Mouse (Mus musculus) cerebellum, adult 8-10 months (tissue): ENCODE measurements at regions not wholly inside any gene's neighbourhood (a gene's known extent, or its start where the extent isn't known, plus 50 kb on each side); places are given as distances from the start of the nearest gene placed in this dataset.

ENCODE experiments used
- DNase-seq: peaks from one replicate; pipeline ENCODE4 v3.0.0; 2022

- no peak for DNase-seq
Observed at GRCm38 (mm10) chr9:101348771-101349170, 97.2 kb upstream of the Ppp2r3a start.

- DNase-seq = no peak
Observed at GRCm38 (mm10) chr9:101342887-101343286, 91.3 kb upstream of the Ppp2r3a start.

GRCm38 (mm10) chr9:101340796-101341465 is 89.3 kb upstream of the Ppp2r3a start:
- no peak for DNase-seq

- no peak for DNase-seq
Observed at GRCm38 (mm10) chr9:101329032-101329824, 77.6 kb upstream of the Ppp2r3a start.

- no peak for DNase-seq
Observed at GRCm38 (mm10) chr9:101326961-101327360, 75.4 kb upstream of the Ppp2r3a start.

GRCm38 (mm10) chr9:101314036-101314435 is 62.4 kb upstream of the Ppp2r3a start:
- DNase-seq = peak; percentile 52

GRCm38 (mm10) chr9:101306408-101306935 is 54.9 kb upstream of the Ppp2r3a start:
- no peak for DNase-seq

DNA sequence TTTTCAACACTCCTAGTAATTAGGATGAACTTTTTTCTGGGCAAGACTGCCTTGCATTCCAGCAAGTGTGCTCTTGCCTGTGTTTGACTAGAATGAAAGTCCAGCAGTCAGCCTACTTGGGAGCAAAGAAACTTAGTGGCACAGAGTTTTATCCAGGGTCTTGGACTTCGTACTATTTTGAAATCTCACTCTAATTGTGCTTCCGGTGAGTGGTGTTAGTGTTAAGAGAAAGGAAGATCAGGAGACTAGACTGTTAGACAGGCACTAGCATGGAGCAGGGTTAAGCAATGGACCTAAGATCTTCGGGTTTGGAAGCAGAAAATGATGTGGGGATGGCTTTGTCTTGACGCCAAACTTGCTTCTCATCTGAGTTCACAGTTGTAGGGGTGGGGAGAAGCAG is 54.1 kb upstream of the Ppp2r3a start:
- no peak for DNase-seq
